Mouse (Mus musculus): ENCODE results near the gene Ttll8.
A peak's percentile ranks its signal among the peaks of the same experiment; 100 is the strongest.

Gene Ttll8

DNA sequence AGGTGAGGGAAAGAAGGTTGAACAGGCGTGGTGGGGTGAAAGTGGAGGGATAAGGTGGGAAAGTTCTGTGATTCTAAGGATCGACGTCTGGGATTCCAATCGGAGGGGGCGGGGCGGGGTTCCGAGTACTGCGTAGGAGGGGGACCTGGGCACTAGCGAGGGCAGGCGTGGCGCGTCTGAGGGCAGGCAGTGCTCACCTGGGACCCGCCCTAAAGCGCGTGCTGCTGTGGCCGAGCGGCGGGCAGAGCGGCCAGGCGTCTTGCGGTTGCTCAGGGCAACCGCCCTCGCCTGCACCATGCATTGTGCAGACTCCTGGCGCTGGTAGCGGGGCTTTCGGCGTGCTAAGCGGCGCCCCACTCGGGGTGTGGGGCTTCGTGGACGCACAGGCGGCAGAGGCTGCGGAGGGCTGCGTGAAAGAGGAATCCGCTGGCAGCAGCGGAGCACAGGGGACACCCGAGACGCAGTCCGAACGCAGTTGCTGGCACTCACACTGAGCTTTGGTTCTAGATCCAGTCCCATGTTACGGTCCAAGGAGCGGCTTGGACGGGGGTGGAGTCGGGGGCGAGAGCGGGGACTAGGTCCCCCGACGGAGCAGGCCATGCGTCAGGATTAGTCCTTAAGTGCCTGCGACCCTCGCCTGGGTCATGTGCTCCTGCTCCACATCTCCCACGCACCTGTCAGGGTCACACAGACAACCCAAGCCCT, at the start of gene Ttll8:
Ttll8 (minus strand) TSS at position 51 of the 705 bp plus-strand sequence.
- peak; percentile 44 for DNase-seq (ENCODE audit: low spot score)

- DNase-seq (ENCODE audit: low spot score): no peak
Measured at GRCm38 (mm10) chr15:89001245-89001644, 47.0 kb upstream of the Ttll8 start.

- no peak for DNase-seq (ENCODE audit: low spot score)
Measured at GRCm38 (mm10) chr15:89000367-89000766, 46.1 kb upstream of the Ttll8 start.

GRCm38 (mm10) chr15:88999124-88999523, 44.9 kb upstream of the Ttll8 start:
- peak; percentile 27 for DNase-seq (ENCODE audit: low spot score)

DNA sequence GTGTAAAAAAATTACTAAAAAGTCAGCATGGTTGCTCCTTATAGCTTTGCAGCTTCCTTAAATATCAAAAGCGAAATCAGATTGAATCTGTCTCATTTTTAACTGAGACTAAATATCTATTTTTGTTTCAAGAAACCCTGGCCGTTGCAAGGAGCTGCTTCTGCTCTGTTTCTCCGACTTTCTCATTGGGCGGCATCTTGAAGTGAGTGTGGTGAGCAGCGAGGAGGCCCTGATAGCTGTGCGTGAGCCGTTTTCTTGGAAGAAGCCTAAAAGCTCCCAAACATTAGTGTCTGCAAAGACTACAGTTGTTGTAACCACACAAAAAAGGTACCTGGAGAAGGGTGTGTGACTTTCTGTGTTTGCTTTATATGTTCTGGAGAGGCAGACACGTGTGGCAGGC, 44.4 kb upstream of the Ttll8 start:
- DNase-seq (ENCODE audit: low spot score): no peak

GRCm38 (mm10) chr15:88989236-88989635, 35.0 kb upstream of the Ttll8 start:
- peak; percentile 17 for DNase-seq (ENCODE audit: low spot score)

GRCm38 (mm10) chr15:88982534-88983079, 28.4 kb upstream of the Ttll8 start, which contains the start of gene Mov10l1:
TSS of gene Mov10l1 (plus strand) at chr15:88982909.
- no peak for DNase-seq (ENCODE audit: low spot score)

DNA sequence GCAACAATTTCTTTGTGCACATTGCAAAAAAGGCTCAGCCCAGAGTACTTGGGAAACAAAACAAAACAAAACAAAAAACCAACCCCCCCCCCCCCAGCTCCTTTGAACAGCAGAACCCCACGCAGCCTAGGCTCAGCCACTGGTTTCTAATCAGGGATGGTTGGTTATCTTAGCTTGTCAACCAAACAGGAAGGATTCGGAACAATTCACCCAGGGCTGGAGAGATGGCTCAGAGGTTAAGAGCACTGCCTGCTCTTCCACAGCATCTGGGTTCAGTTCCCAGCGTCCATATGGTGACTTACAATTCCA, 24.9 kb upstream of the Ttll8 start:
- no peak for DNase-seq (ENCODE audit: low spot score)

- DNase-seq (ENCODE audit: low spot score): peak; percentile 78
Measured at GRCm38 (mm10) chr15:88978281-88979137, 24.3 kb upstream of the Ttll8 start, which contains the start of gene Mlc1. TSS of gene Mlc1 (minus strand) at chr15:88979007.

GRCm38 (mm10) chr15:88972300-88972699, 18.1 kb upstream of the Ttll8 start:
- DNase-seq (ENCODE audit: low spot score): no peak

DNA sequence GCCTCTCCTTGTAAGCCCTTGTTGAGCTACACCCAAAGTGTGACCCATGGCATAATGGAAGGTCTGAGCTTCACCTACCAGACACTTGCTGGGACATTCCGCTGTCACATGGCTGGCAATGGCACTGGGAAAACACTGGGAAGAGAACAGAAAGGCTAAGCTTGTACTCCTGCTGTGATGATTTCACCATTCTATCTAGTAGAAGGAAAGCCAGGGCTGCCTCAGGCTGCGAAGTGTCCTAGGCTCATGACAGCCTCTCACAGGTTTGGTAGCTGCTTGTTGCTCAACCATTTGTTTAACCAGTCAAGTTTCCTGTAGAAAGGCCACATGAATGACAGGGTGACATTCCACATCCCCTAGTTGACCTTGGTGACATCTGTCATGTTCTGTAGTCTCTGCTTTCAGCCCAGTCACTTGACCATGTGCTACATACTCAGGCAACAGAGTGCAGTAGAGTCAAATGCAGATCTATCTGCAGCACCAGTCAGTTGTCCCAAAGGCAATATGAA, 9.9 kb upstream of the Ttll8 start:
- DNase-seq (ENCODE audit: low spot score): no peak

GRCm38 (mm10) chr15:88957522-88957921, 3.3 kb upstream of the Ttll8 start:
- no peak for DNase-seq (ENCODE audit: low spot score)

DNA sequence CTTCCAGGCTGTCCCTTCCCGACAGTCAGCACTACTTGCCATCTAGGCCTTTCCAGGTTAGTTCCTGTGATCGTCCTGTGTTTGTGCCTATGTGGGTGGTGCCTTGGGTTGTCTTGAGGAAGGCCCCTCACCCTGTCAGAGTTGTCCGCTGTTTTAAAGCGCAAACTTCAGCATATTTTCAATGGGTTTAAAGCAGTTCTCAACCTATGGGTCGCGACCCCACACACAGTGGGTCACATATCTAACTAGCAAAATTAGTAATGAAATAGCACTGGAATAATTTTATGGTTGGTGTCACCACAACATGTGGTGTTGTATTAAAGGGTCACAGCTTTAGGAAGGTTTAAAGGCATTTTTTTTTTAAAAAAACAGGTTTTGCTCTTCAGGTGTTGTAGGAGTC, 1.1 kb upstream of the Ttll8 start:
- DNase-seq (ENCODE audit: low spot score): no peak

DNA sequence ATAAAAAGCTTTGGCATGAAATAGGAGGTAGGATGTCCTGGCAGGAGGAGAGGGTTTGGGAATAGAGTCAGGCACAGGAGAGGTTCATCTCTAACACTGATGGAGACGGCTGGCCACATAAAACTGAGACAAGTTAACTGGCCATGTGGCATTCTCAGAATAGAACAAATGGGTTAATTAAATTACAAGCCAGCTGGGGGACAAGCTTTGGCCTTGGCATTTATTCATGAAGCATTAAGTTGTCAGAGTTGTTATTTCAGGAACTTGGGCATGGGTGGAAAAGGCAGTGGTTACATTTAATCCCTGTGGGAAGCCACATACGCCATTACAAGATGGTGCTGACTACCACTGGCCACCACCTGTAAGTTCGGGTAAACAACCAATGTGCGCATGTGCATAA, 3.0 kb downstream of the Ttll8 start:
- DNase-seq (ENCODE audit: low spot score): no peak

GRCm38 (mm10) chr15:88946851-88947250, 7.4 kb downstream of the Ttll8 start:
- peak; percentile 8 for DNase-seq (ENCODE audit: low spot score)

- peak; percentile 29 for DNase-seq (ENCODE audit: low spot score)
Measured at GRCm38 (mm10) chr15:88943896-88944551, 10.2 kb downstream of the Ttll8 start.

- DNase-seq (ENCODE audit: low spot score): no peak
Measured at GRCm38 (mm10) chr15:88942783-88943182, 11.4 kb downstream of the Ttll8 start.

GRCm38 (mm10) chr15:88937291-88937650, 16.9 kb downstream of the Ttll8 start:
- DNase-seq (ENCODE audit: low spot score): no peak

GRCm38 (mm10) chr15:88936619-88937290, 17.5 kb downstream of the Ttll8 start:
- no peak for DNase-seq (ENCODE audit: low spot score)

GRCm38 (mm10) chr15:88934141-88934540, 20.1 kb downstream of the Ttll8 start:
- no peak for DNase-seq (ENCODE audit: low spot score)

DNA sequence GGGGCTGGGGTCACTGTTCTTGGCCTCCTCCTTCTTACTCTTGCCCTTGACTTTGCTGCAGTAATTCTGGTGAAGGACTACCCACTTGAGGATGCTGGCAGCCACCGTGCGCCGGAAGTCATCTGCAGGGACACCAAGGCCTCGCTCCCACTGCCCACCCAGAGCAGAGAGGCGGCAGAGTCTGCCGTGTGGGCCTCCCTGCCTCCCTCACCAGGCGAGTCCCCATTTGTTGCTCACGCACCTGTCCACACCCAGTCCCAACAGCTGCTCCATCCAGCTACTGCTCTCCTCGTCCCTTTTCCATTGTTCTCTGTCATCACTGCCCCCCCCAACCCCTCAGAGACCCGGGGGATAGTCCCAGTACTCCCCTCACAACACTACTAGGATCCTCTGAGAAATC, 21.6 kb downstream of the Ttll8 start:
- DNase-seq (ENCODE audit: low spot score): no peak

DNA sequence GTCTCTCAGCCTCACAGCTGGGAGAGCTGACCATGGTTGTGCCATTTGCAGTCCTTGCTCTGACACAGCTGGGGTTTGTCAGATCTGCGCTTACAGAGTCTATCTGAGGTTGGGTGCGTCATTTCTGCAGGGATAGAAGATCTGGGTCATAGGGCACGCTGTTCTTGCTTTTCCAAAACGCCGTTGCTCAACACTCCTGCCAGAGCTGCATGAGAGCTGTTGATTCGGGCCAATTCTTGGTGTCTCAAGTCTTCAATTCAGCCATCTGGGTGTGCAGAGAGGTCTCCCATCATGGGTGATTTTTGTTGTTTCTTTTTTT, 32.3 kb downstream of the Ttll8 start:
- DNase-seq (ENCODE audit: low spot score): peak; percentile 63
